Mouse (Mus musculus): ENCODE results near the gene Anxa9.

- no peak for TF ChIP-seq CTCF (IDR thresholded peaks at IDR 0.05; ENCODE audit: low read depth)
- TF ChIP-seq EP300 (IDR thresholded peaks at IDR 0.05; ENCODE audit: low read depth), result no peak
Measured at GRCm38 (mm10) chr3:95286510-95286909, 20.5 kb downstream of the Anxa9 start.

Data from heart, postnatal 0 days (tissue).